Mouse (Mus musculus) c-Kit-negative CD71-positive TER-119-positive erythroid progenitor cells, embryonic 14.5 days (primary cell): ENCODE measurements around the gene Spo11.

Experiments
- DNase-seq: peaks from one replicate; pipeline ENCODE4 v3.0.0-alpha.2; 2013; ENCODE audit warnings: low read depth, low spot score

The Spo11 gene

DNA sequence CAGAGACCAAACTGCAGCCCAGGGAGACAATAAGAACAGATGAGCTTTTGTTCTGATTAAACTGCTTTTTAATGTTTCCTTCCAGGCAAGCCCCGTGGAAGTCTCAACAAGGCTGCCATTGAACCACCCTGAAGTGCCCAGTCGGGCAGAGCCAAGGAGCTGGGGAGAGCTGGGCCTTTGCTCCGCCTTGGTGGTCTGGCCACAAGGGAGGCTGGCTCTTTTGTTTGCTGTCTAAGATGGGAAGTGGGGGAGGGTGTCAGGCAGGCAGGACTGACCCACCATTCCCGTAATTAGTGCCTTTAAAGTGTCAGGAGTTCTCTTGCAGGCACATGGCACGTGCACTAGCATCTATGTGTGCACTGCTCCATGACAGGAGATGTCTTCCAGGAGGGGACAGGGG lies 18.9 kb upstream of the Spo11 start:
- no peak for DNase-seq

DNA sequence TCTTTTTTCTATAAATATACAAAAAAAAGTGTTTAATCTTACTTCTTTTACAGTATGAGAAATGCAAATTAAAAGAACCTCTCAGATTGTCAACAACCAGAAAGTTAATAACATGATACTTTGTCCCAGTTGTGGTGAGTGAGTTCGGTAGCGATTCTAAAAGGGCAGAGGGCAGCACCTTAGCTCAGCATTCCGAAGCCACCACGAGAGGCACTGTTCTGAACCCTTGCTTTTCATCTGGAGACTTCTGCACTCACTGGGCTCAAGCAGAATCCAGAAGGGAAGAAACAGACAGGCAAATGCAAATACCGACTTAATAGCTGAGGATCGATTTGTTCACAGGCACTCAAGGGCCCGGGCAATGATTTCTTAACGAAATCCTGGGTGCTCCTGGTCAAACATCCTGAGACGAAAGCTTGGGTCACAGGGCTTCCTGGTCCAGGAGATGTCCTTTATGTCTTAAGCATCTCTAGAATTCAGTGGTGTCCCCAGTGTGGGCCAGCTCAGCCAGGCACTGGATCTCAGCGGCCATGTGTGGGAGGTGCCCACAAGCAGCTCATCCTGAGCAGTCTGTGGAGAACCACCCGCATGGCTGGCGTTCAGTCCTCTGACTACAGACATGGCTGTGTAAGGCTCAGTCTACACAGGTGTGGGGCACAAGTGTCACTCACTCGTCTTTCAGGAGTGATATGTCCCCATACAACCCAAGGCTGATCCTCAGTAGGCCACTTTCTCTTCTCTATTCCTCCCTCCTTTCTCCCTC lies 18.3 kb upstream of the Spo11 start:
- no peak for DNase-seq

DNA sequence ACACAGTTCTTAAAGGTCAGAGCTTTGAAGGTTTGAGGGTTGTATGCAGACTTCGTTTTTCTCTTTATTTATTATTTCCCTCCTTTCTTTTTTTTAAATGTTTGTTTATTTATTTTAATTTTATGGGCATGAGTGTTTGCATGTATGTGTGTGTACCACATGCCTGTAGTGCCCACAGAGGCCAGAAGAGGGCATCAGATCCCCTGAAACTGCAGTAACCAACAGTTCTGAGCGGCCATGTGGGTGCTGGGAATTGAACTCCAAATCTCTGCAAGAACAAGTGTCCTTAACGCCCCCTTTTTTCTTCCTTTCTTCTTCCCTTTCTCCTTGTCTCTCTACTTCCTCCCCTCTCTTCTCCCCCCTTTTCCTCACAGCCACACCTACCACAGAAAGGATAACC lies 17.1 kb upstream of the Spo11 start:
- no peak for DNase-seq

DNA sequence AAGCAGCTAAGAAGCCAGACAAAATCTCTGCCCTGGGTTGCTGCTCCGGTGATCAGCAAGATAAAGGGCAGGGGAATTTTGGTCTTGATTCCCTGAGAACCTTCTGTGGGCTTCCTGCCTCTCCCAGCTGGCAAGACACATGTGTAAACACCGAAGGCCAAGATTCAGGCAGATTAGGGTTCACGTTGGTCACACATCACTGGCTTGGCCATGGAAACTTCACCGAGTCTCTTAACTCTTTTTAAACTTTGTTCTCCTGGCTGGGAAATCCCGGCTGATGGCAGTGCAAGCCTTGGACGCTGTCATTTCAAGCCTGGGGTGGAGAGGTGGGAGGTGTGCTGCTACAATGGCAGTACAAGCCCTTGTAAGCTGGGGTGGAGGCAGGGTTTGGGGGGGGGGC lies 16.3 kb upstream of the Spo11 start:
- DNase-seq, result no peak

DNA sequence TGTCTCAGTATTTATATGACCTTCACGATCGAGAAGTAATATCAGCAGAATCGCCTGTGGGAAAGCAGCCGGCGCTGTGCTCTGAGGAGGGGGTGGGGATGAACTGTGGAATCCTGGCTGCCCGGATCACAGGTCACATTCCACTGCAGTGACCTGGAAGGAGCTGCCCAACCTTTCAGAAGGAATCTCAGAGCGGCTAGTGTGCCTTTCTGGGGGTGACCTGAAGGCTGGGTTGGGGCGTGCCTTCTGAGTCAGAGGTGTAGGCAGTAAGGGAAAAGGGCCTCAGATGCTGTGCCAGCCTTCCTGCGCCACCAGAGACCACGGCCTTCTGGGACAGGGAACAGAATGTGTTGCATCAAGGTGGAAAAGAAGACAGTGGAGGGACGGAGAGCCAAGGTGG lies 12.3 kb upstream of the Spo11 start:
- no peak for DNase-seq

DNA sequence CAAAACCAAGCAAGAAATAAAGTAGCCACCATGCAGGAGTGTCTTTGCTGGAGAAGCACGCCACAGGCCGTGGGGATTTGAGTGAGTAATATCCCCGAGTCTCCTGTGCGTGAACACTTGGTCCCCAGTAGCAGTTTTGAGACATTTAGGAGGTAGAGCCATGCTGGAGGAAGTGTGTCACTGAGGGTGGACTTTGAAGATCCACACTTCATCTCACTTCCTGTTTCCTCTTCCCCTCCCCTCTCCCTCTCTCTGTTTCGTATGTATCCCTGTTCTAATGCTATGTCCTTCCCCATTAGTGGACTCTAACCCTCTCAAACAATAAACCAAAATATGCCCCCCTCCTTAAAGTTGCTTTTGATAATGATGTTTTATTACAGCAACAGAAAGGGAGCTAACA lies 11.0 kb upstream of the Spo11 start:
- no peak for DNase-seq

DNA sequence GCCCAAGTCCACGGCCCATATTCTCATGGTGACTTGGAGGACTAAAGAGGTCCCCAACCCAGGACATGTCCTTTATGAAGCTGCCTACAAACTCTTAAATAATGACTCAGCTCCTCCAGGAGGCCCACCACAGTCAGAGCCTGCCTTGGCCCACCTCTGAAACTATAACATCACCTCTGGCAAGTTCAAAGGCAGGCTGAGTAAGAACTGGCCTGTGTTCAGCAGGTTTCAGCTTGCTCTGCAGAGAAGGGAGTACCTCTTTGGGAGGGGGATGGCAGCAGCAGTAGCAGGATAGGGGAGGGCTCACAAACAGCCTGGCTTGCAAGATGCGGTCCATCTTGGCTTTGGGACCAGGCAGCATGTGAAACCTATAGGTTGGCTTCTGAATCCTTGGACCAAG lies 5.6 kb upstream of the Spo11 start:
- no peak for DNase-seq

DNA sequence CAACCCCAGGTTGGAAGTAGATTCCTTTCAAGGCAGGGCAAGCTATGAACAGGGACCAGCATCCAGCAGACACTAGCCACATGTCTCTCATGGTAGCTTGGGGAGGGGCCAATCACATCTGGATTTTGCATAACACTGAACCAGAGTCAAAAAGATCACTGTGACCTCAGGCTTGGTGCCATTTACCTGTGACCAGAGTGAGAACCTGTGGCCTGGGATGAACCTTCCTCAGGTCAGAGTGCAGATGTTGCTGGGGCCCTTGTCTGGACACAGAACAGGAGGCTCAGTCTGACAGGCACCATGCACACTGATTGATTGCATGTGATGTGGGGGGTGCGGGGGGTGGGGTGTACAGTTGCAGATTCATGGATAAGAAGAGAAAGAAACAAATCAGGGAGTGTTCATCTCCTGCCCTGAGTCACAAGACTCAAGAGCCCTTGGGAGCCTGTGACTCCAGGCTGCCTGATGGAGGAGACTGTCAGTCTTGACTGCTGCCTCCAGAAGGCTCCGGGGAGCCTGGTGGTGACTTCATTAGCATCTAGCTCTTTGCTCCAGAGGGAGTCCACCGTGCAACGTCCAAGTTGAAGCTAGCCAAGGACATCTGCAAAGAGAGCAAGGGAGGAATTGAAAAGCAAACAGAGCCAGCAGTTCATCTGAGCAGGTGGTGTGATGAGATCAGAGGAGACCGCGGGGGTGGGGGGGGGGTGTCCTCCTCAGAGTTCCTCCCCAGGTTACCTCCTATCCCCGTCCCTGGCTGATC lies 3.5 kb upstream of the Spo11 start:
- no peak for DNase-seq

DNA sequence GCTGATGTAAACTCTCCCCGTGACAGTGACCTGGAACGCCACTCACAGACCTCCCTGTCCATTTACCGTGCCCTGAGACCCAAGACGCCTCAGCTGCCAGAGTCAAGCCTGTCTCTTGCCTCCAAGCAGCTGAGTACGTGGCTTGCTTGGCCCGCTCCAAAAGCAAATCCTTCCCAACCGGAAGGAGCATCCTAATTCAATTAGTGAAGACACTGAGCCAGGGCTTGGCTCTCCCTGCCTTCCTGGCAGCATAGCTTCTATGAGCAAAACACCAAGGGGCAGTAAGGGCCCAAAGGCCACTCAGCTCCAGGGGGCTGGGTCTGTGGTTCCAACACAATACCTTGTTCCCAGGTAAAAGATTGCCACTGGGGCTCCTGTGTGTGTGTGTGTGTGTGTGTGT lies 2.8 kb upstream of the Spo11 start:
- DNase-seq, result no peak

DNA sequence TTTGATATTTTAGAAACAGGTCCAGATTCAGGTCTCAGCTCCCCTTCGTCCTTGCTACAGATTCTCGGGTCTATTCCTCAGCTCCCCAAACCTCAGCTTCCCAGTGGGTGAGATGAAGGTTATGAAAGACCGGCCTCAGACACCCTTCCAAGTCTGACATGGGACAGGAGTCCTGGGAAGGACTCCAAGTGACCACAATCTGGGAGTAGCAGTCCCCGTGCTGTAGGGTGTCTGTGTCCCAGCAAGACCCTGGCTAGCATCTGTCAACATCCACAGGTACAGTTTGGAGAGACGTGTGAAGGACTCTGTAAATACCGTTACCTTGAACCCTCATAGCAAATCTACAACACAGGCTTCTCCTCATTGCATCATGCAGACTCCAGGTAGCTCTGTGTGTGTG lies 2.3 kb upstream of the Spo11 start:
- no peak for DNase-seq

DNA sequence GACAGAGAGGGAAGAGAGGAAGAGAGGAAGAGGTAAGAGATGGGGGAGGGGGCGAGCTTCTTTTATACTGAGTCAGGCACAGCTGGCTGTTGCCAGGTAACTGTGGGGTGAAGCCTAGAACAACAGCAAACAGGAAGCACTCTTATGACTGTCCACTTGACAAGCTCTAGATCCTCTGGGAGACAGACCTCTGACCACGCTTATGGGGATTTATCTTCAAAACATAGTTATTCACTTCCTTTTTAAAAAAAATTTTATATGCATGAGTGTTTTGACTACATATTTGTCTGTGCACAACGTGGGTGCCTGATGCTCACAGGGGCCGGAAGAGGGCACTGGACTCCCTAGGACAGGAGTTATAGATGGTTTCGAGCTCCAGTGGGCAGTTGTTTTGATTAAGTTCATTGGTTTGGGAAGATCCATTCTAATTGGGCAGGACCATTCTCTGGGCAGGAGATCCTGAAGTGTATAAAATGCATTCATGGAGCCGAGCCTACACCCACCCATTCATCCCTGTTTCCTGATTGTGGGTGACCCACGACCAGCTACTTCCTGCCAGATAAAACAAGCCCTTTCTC lies 750 bp upstream of the Spo11 start:
- DNase-seq, result no peak

DNA sequence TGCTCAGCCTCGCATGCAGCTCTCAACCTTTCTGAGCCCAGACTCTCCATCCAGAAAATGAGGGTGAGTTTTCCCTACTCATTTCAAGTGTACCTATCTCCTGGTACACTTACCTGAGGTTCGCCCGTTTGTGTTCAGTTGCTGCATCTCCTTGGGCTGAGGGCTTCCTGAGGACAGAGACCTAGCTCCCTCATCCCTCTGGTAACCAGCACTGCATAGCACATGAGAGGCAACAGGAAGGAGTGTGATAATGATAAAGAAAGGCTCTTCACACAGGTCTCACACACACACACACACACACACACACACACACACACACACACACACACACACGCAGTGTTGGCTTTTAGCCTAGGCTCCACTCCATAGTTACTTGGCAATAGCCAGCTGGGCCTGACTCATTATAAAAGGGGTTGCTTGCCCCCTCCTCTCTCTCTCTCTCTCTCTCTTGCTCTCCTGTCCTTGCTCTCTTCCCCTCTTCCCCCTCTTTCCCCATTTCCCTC lies 682 bp downstream of the Spo11 start:
- no peak for DNase-seq

DNA sequence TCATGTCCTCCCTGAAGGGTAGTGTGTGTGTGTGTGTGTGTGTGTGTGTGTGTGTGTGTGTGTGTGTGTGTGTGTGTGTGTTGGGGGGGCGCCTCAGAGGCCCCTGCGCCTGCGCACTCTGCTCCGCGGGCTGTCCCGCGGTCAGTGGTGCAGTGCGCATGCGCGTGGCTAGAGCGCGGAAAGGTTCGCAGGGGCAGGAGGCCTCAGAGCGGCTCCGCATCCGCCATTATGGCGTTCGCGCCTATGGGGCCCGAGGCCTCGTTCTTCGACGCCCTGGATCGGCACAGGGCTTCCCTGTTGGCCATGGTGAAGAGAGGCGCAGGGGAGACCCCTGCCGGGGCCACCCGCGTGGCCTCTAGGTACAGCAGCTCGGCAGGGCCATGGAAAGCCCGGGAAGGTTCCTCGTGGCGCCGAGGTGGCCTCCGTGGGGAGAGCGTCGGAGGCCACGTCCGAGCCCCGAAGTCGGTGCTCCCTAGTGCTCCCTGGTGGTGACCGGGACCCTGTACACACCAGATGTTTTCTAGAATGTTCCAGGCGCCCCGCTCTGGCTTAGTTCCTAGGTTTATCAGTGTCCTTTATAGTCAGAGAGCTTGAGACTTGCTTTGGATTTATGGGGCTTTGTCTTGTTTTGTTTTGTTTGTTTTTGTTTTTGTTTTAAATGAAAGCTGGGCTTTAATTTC lies 2.3 kb downstream of the Spo11 start:
- no peak for DNase-seq

DNA sequence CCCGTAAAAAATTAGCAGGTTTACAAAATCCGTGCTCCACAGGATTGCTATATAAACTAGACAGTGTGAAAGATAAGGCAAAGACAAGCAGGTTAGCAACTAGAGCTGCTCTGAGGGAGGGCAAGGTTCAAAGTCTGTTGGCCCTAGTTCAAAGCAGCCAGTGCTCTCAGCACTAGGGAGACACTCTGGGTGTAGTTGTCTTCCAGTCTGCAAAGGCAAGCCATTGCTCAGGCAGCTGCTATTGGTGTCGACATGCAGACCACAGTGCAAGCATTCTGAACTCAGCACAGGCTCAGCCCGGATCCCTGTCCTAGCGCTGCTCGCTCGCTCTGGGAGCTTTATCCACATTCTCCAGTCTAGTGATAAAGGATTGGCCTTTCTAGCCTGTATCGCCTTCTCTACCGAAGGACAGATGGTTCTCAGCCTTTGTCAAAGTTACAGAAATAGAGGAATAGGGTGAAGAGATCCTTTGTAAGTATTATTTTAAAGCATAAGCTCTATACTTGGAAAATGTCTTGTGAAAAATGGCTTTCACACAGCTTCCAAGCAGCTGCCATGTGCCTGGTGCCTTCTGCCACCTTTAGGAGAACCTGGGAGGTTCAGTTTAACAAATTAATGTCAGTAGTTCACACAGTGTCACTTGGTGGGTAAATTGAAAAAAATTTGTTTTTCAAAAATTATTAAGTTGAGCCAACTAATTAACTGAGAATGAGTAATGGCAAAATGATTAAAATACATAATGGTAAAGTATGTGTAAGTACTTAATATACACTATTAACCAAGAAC lies 5.5 kb downstream of the Spo11 start:
- no peak for DNase-seq

DNA sequence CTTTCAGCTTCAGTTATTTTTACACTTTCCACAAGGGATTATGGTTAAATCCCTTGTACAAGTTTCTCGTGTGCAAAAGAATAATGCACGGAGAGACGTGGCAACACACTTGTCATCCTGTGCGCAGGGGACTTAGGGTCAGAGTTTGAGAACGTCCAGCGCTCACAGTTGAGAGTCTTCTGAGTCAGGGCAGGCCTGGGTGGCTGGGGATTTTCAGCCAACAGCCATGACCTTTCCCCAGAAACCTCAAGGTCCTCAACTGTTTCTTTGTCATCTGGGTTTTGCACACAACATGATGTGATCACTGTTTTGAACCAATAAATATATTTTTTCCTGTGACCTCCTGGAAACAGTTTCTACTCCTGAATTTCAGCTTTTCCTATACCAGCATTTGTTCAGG lies 12.7 kb downstream of the Spo11 start:
- DNase-seq, result no peak

DNA sequence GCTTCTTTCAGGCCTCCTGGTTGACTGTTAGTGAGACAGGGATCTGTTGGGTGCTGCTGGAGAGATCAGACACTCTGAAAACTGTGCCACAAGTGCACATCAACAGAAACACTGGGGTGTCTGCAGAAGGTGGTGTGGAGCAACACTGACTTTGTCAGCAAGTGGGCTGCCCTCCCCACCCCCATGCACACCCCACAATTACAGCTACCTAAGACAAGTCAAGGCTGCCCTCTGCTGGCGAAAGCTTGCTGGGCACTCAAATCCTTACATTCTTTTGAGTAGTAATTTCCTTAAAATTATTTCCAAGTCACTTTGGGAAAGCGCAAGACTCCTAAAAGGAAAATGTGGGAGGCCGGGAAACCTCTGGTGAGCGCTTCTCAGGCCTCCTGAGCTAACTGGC lies 18.7 kb downstream of the Spo11 start:
- DNase-seq, result no peak

DNA sequence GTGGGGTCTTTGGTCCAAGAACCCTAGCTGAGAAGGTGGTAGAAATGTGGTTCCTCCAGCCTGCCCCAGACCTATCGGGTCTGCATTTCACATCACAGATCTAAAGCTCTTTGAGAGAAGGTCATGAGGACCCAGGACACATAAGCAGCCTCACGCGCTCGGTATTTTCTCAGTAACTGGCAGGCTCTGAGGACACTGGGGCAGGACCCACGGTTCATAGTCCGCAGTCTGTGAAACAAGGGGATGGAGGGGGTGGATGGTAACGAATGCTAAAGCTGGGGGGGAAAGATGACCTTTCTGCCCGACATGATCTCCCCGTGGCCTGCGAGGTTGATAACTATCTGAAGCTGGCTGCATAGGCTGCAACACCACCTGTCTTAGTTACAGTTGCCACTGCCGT lies 20.2 kb downstream of the Spo11 start:
- DNase-seq, result no peak

DNA sequence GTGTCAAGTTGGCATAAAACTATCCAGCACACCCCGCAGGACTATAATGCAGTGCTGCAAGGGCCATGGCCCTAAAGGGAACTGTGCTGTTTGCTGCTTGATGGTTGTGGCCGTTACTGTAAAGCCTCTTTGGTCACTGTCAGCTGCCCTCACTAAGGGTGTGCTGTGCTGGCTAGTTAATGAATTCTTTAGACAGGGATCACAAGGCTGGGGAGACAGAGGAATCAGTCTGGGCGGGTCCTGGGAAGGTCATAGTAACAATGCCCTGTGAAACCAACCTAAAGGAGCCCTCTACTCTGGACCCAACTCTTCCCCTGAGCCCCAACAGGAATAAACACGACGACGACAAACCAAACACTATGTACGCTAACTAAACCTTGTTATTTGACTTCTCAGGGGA lies 21.0 kb downstream of the Spo11 start:
- no peak for DNase-seq

DNA sequence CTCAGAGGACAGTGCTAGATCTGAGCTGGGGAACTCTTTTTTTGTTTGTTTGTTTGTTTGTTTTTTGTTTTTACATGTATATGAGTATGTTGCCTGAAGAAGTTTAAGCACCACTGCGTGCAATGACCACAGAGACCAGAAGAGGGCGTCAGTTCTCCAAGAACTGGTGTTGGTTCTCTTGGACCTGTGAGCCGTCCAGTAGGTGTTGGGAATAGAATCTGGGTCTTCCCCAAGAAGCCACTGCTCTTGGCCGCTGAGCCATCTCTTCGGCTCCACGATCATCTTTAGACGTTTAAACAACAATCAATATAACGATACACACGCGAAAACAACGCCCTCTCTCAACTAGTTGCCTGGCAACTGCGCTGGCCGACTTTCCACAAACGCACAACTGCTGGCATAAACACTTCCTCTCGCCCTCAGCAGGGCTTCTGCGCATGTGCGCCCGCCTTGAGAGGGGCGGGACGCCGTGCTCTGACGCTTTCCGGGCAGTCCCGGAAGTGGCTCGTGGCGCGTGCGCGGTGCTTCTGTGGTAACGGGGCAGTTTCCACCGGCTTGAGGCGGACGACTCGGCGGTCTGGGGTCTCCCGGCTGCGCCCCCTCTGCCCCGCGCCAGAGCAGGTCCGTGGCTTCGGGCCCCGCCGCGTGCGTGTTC lies 22.3 kb downstream of the Spo11 start, which contains the start of gene Rae1:
Gene Rae1 (plus strand): TSS at position 488 of the 655 bp plus-strand sequence.
- DNase-seq, result peak; percentile 97

DNA sequence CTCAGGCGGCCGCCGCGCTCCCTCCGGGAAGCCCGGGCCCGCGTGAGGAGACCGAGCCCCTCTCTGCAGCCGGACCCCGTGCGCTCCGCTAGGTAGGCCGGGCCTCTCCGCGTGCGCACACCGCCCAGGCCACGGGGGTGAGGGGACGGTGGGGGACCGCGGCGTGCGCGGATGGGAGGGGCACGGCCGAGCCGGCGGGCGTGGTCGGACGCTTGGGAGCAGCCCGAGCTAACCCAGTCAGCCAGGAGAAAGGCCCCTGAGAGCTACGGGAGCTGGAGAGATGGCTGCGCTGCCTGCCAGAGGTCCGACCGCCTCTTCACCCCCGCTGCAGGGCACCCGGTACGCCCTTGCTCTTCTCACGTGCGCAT lies 22.8 kb downstream of the Spo11 start:
- peak; percentile 66 for DNase-seq

DNA sequence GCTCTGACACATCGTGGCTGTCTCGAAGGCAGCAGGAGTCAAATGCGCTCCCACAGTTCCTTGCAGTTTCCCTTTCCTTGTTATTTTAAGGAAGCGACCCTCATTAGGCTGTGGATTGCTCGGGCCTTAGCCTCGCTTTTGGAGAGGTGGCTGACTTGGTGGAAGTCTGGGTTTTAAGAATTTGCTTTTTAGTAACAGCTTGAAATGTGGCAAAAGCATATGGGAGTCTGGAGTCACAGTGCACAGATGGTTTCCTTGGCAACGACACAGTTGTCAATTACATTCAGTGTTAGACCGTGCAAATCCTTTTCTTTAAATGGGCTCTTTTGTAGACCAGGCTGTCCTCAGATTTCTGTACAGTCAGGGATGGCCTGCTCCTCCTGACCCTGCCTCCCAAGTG lies 23.4 kb downstream of the Spo11 start:
- DNase-seq, result peak; percentile 28
